Mouse (Mus musculus): ENCODE measurements around the gene Fam3a. TPM values are rescaled to one million over a fixed set of nuclear protein-coding genes. Genes with fewer than 3 reads are reported as not detected.
"Not testable (repeated sequence)": the region's sequence is repeated elsewhere in the genome, so short reads cannot be mapped to it uniquely, and the experiment has no call there.

The Fam3a gene
- polyA plus RNA-seq, 1 experiment from 2014 or later, result 26.4 TPM

- H3K9ac ChIP-seq (ENCODE audit: low read length); H3K4me2 ChIP-seq (ENCODE audit: low read depth, low read length); H3K4me3 ChIP-seq (ENCODE audit: low read length); H3K9me3 ChIP-seq (replicated peaks; ENCODE audit: control insufficient read depth, low read length); H3K36me3 ChIP-seq (ENCODE audit: control insufficient read depth, insufficient read depth); H3K4me1 ChIP-seq (ENCODE audit: control insufficient read depth, insufficient read depth, low read length); ATAC-seq (replicated peaks; ENCODE audit: extremely low read depth, insufficient read depth, low FRiP score); H3K27ac ChIP-seq (ENCODE audit: low read length); H3K27me3 ChIP-seq (ENCODE audit: control insufficient read depth, insufficient read depth, low read length): not testable (repeated sequence)
- 88% methylated on average over 2 of the region's 3 CpGs for WGBS
These were observed 36.0 kb downstream of the Fam3a start for GRCm38 (mm10) chrX:74357069-74357468.

GRCm38 (mm10) chrX:74353467-74353770 lies 39.7 kb downstream of the Fam3a start, which contains the start of gene Lage3:
Gene Lage3 (minus strand): TSS chrX:74353618.
- Histone ChIP-seq H3K4me2 (ENCODE audit: low read depth, low read length) (peak within 1 kb of the TSS; percentile 69), H3K4me1 (ENCODE audit: control insufficient read depth, insufficient read depth, low read length) (no peaks in the 10 kb centered on the region), H3K4me3 (ENCODE audit: low read length) (peak within 1 kb of the TSS; percentile 60), H3K9me3 (replicated peaks; ENCODE audit: control insufficient read depth, low read length) (no peaks in the 10 kb centered on the region), H3K27me3 (ENCODE audit: control insufficient read depth, insufficient read depth, low read length) (no peaks in the 10 kb centered on the region), H3K9ac (ENCODE audit: low read length) (peak within 1 kb of the TSS; percentile 74), H3K36me3 (ENCODE audit: control insufficient read depth, insufficient read depth) (no peaks in the 10 kb centered on the region), H3K27ac (ENCODE audit: low read length) (peak within 1 kb of the TSS; percentile 51)
- ATAC-seq (replicated peaks; ENCODE audit: extremely low read depth, insufficient read depth, low FRiP score), result peak; percentile 89
- 10% methylated on average over 16 of the region's 22 CpGs for WGBS

- peak; percentile 14; the same call in 1 of the 2 replicates for ATAC-seq (replicated peaks; ENCODE audit: extremely low read depth, insufficient read depth, low FRiP score)
- Histone ChIP-seq H3K4me3 (ENCODE audit: low read length) (peak overlapping the region; percentile 60), H3K9ac (ENCODE audit: low read length) (peak overlapping the region; percentile 74), H3K27ac (ENCODE audit: low read length) (peak overlapping the region; percentile 51), H3K4me2 (ENCODE audit: low read depth, low read length) (peak overlapping the region; percentile 69), H3K36me3 (ENCODE audit: control insufficient read depth, insufficient read depth) (no peaks in the 10 kb centered on the region), H3K4me1 (ENCODE audit: control insufficient read depth, insufficient read depth, low read length) (no peaks in the 10 kb centered on the region), H3K27me3 (ENCODE audit: control insufficient read depth, insufficient read depth, low read length) (no peaks in the 10 kb centered on the region), H3K9me3 (replicated peaks; ENCODE audit: control insufficient read depth, low read length) (no peaks in the 10 kb centered on the region)
- WGBS, result 17% methylated on average over 13 of the region's 13 CpGs
These were observed 40.2 kb downstream of the Fam3a start for GRCm38 (mm10) chrX:74352645-74353466.

Other genes with a start within 250 kb of the Fam3a start
- not detected in 2 replicates for gene Tex28, start 225.4 kb downstream of the Fam3a start, polyA plus RNA-seq (2015; fragmentation: Nextera tagmentation; extraction: Ambion mirVana)
- gene Tktl1, start 216.0 kb downstream of the Fam3a start, polyA plus RNA-seq (2015; fragmentation: Nextera tagmentation; extraction: Ambion mirVana), result 0.09 and 0.10 TPM in 2 replicates
- gene Flna, start 143.5 kb downstream of the Fam3a start, polyA plus RNA-seq (2015; fragmentation: Nextera tagmentation; extraction: Ambion mirVana), result 129 and 177 TPM in 2 replicates
- gene Emd, start 138.6 kb downstream of the Fam3a start, polyA plus RNA-seq (2015; fragmentation: Nextera tagmentation; extraction: Ambion mirVana), result 13.0 and 16.2 TPM in 2 replicates
- gene Rpl10, start 122.5 kb downstream of the Fam3a start, polyA plus RNA-seq (2015; fragmentation: Nextera tagmentation; extraction: Ambion mirVana), result 368 and 465 TPM in 2 replicates
- 77.6 and 87.9 TPM in 2 replicates for gene Taz, start 111.4 kb downstream of the Fam3a start, polyA plus RNA-seq (2015; fragmentation: Nextera tagmentation; extraction: Ambion mirVana)
- gene Dnase1l1, start 110.9 kb downstream of the Fam3a start, polyA plus RNA-seq (2015; fragmentation: Nextera tagmentation; extraction: Ambion mirVana), result 15.7 and 17.3 TPM in 2 replicates
- 126 and 131 TPM in 2 replicates for gene Atp6ap1, start 96.2 kb downstream of the Fam3a start, polyA plus RNA-seq (2015; fragmentation: Nextera tagmentation; extraction: Ambion mirVana)
- gene Gdi1, start 88.3 kb downstream of the Fam3a start, polyA plus RNA-seq (2015; fragmentation: Nextera tagmentation; extraction: Ambion mirVana), result 144 and 150 TPM in 2 replicates
- gene Fam50a, start 80.2 kb downstream of the Fam3a start, polyA plus RNA-seq (2015; fragmentation: Nextera tagmentation; extraction: Ambion mirVana), result 55.0 and 56.6 TPM in 2 replicates
- 3.3 and 5.6 TPM in 2 replicates for gene Plxna3, start 64.2 kb downstream of the Fam3a start, polyA plus RNA-seq (2015; fragmentation: Nextera tagmentation; extraction: Ambion mirVana)
- gene Lage3, start 39.7 kb downstream of the Fam3a start, polyA plus RNA-seq (2015; fragmentation: Nextera tagmentation; extraction: Ambion mirVana), result 79.3 and 81.7 TPM in 2 replicates
- 61.2 and 66.1 TPM in 2 replicates for gene Ubl4a, start 20.1 kb downstream of the Fam3a start, polyA plus RNA-seq (2015; fragmentation: Nextera tagmentation; extraction: Ambion mirVana)
- gene Slc10a3, start 19.9 kb downstream of the Fam3a start, polyA plus RNA-seq (2015; fragmentation: Nextera tagmentation; extraction: Ambion mirVana), result 14.9 and 17.2 TPM in 2 replicates
- gene Ikbkg, start within 50 bp of the Fam3a start, polyA plus RNA-seq (2015; fragmentation: Nextera tagmentation; extraction: Ambion mirVana), result 21.9 and 23.0 TPM in 2 replicates
- gene G6pdx, start 35.9 kb upstream of the Fam3a start, polyA plus RNA-seq (2015; fragmentation: Nextera tagmentation; extraction: Ambion mirVana), result 18.0 and 20.3 TPM in 2 replicates
- not detected in 2 replicates for gene Gm6880, start 88.1 kb upstream of the Fam3a start, polyA plus RNA-seq (2015; fragmentation: Nextera tagmentation; extraction: Ambion mirVana)
- not detected in 2 replicates for gene Olfr1326-ps1, start 181.6 kb upstream of the Fam3a start, polyA plus RNA-seq (2015; fragmentation: Nextera tagmentation; extraction: Ambion mirVana)
- not detected in 2 replicates for gene Olfr1325, start 199.4 kb upstream of the Fam3a start, polyA plus RNA-seq (2015; fragmentation: Nextera tagmentation; extraction: Ambion mirVana)